Mouse (Mus musculus) cortical plate, adult 2 months (tissue): Measurements from ENCODE around the gene Ube2q2. TPM values are rescaled to one million over a fixed set of nuclear protein-coding genes. Genes with fewer than 3 reads are reported as not detected.
"Not testable (repeated sequence)": the region's sequence is repeated elsewhere in the genome, so short reads cannot be mapped to it uniquely, and the experiment has no call there.

Source experiments
- H3K27ac ChIP-seq: fragments of 200-500 bp; 2 replicates; pipeline ENCODE4 v1.5.1; 2012; ENCODE audit warnings: low read length, control low read depth, inconsistent platforms; ENCODE audit not compliant: insufficient read depth
- H3K4me1 ChIP-seq: fragments of 200-500 bp; 2 replicates; pipeline ENCODE4 v1.6.1; 2011; ENCODE audit warnings: low read length; ENCODE audit not compliant: control insufficient read depth, insufficient read depth
- H3K4me3 ChIP-seq: fragments of 200-500 bp; 2 replicates; pipeline ENCODE4 v1.5.1; 2011; ENCODE audit warnings: mild to moderate bottlenecking, low read length, control low read depth; ENCODE audit not compliant: insufficient read depth
- CTCF ChIP-seq: fragments of 200-500 bp; IDR thresholded peaks from 2 replicates; pipeline ENCODE4 v1.5.1; 2011; ENCODE audit warnings: mild to moderate bottlenecking, control low read depth, low read length; ENCODE audit not compliant: insufficient read depth; ENCODE audit errors: extremely low read depth
- POLR2A ChIP-seq: fragments of 200-500 bp; IDR thresholded peaks from 2 replicates; pipeline ENCODE4 v1.6.1; 2011; ENCODE audit warnings: mild to moderate bottlenecking, low read length, control low read depth; ENCODE audit not compliant: insufficient read depth; ENCODE audit errors: extremely low read depth
- polyA plus RNA-seq: library from polyadenylated mRNA; depleted of rRNA; stranded (reverse); fragments of >200 nt; gene quantifications from 2 replicates; pipeline ENCODE4 v1.2.3, GENCODE M21; 2012

The Ube2q2 gene
- polyA plus RNA-seq, 1 experiment, result 40.8 TPM

DNA sequence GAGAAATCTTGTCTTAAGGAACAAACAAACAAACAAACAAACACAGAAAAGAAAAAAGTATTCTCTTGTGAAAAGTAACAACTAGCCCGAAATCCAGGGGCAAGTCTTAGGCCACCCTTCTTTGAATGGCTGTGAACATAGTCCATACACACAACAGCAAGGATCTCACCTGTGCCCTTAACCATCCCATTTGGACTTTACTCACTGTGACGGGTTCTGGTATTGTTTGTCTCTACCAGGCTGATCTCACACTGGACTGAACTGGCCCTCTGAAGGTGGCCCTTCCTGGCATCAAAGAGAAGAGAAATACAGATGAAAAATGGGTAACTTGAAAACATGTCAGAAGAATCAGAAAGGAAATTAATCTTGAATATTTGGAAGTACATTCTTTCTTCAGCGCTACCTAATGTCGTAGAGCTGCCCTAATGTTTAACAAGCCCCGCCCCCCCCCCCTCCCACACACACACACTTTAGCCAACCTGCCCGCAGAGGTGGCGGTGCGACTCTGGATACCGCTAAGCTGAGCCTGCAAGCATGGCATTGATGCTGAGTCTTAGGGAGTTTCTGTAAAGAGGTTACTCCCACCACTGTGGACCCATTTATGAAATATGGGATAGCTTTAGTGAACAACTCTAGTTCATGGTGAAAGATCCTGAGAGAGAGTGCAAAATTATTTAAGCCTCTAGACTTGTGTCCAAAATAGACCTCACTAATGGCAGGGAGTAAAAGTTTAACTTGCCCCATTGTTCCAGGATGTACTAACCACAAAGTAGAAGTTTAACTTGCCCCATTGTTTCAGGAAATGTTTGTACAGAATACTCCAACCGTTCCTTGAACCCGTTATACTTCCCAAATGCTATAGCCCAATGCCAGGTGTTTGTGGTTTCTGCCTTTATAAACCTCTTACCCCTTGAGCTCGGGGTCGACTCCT, 87.8 kb downstream of the Ube2q2 start:
- Histone ChIP-seq H3K27ac (no peak overlapping the region), H3K4me3 (no peak overlapping the region), H3K4me1 (no peaks in the 10 kb centered on the region)
- TF ChIP-seq CTCF (no peak), POLR2A (no peak)

DNA sequence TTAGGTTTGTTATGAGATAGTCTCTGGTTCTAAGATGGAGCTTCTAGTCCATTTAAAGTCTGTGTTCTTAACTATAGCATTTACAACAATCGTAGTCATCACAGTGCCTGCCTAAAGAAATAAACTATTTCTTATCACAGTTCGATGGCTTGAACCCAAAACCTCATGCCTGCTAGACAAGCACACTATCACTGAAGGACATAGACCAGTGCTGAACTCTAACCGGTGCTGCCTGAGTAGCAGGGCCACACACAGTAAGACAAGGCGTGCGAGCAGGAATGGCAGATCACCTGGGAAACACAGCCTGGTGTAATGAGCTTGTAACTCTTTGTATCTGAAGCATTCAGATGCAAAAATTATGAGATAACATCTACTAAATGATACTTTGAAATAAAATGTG, 92.2 kb downstream of the Ube2q2 start:
- no peak overlapping the region for H3K27ac ChIP-seq
- H3K4me3 ChIP-seq, result no peak overlapping the region
- no peaks in the 10 kb centered on the region for H3K4me1 ChIP-seq
- no peak for TF ChIP-seq POLR2A
- no peak for TF ChIP-seq CTCF

DNA sequence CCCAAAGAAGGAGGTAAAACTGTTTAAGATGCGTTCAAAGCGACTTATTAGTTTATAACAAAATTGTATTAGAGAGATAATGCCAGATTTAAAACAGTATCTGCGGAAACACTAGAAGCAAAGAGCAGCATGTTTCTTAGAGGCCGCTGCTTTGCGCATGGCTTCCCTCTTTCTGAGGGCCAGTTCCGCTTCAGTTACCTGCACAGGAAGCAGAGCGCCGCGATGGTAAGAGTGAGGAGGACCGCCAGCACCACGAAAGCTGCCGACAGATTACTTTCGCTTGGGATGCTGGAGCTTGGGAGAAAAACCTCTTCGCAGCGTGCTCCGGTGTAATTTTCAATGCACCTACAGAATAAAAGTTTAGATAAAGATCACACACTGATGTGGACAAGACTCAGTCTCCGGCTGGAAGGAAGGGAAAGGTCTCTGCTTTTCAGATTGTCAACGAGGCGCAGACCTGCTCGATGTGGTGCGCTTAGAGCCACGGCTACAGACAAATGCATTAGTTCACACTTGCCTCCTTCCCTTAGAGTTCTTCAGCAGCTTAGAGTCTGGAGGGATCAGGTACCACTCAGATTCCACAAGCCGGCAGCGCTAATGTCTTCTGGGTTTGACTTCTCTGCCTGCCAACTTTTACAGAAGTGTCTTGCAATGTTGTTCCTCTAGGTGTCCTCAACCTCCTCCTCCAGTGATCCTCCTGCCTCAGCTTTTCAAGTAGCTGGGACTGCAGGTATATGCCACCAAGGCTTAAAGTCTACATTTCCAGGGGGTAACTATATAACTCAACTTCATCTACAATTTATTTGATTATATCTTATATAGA, 93.4 kb downstream of the Ube2q2 start:
- TF ChIP-seq CTCF (0 out of 2 replicates have a peak, but pooled peaks have one; percentile 8), POLR2A (no peak)
- Histone ChIP-seq H3K4me3 (no peak overlapping the region), H3K27ac (no peak overlapping the region), H3K4me1 (no peaks in the 10 kb centered on the region)

DNA sequence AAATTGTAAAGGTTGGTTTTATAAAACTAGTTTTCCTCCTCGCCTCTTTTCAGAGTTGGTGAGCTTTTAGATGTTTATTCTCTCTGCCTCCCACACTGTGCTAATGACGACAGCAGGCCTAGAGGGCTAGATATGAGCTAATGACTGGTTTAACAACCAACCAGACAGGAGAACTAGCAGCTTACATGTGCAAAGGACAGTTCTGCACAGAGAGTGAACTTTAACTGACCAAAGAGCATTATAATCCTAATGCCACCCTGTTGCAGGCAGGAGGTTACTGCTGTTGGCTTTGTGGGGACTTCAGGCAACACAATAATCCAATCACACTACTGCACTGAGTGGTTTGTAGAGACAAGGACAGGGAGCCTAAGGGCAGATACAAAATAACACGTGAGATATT, 94.6 kb downstream of the Ube2q2 start:
- H3K4me3 ChIP-seq, result no peak overlapping the region
- H3K27ac ChIP-seq, result no peak overlapping the region
- no peaks in the 10 kb centered on the region for H3K4me1 ChIP-seq
- no peak for TF ChIP-seq CTCF
- no peak for TF ChIP-seq POLR2A

DNA sequence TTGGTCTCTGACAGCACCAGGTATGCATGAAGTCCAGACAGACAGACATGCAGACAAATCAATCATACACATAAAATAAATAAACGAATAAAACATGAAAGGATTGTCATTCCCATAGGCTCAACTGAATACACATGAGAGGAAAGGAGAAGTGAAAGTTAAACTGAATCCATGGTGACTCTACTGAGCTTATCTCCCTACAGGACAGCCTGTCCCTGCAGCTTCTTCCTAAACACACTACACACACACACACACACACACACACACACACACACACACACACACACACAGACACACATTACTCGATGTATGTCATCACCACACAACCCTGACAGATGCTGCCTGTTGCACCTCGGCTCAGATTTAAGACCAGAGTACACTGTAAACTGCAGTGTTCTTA, 95.4 kb downstream of the Ube2q2 start:
- no peak overlapping the region for H3K27ac ChIP-seq
- no peak overlapping the region for H3K4me3 ChIP-seq
- TF ChIP-seq POLR2A (no peak), CTCF (no peak)
- H3K4me1 ChIP-seq, result no peaks in the 10 kb centered on the region

DNA sequence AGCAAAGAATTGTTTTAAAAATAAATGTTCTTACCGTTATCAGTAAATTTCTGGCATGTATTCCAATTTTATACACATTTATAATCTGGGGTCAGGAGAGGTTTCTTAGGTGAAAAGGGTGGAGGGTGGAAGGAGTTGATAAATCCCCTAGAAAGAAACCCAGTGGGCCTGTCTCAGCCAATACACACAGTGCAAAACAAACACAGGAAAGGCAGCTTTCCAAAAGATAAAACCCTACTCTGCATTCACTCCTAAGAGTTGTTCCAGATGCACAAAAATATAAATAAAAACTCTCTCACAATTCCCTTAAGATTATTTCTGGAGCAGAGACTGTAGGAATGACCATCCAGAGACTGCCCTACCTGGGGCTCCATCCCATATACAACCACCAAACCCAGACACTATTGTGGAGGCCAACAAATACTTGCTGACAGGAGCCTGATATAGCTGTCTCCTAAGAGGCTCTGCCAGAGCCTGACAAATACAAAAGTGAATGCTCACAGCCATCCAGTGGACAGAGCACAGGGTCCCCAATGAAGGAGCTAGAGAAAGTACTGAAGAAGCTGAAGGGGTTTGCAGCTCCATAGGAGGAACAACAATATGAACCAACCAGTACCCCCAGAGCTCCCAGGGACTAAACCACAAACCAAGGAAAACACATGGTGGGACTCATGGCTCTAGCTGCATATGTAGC, 96.5 kb downstream of the Ube2q2 start:
- not testable (repeated sequence) for H3K4me1 ChIP-seq, H3K27ac ChIP-seq

DNA sequence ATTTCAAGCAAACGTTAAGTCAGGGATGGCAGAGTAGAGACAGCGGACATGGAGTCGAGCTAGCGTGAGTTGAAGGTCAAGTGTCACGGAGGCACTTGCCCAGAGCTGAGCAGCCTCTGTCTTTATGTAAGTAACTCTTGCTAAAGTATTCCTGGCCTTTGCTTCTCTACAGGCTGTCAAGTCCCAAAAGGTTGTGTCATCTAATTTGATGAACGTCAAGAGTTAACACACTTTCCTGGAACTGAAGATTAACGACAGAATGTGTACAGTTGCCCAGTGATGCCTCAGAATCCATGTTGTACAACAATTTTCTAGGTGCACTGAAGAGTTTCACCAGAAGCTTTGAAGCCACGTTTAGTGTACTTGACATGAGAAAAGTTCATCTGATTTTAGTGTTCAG, 97.8 kb downstream of the Ube2q2 start:
- no peak overlapping the region for H3K27ac ChIP-seq
- no peaks in the 10 kb centered on the region for H3K4me1 ChIP-seq
- H3K4me3 ChIP-seq, result no peak overlapping the region
- TF ChIP-seq CTCF, result no peak
- no peak for TF ChIP-seq POLR2A

More for the DNA sequence above, 96.5 kb downstream of the Ube2q2 start:
- not testable (repeated sequence) for H3K4me3 ChIP-seq

DNA sequence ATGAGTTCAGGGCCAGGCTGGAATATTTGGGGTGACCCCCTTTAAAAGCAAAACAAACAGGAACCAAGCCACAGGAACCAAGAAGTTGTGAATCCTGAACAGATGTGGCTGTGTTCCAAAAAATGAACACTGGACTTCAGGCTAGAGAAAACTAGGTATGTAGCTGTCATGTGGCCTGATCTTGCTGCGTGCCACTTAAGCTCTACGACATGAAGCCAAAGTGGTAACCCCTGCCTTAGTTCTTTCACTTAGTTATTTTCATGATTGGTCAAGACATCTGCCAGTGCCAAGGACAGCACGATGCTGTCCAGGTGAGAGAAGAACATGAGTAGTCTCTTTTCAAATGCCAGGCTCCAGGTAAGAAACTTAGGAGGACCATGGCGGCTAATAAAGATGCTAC, 98.3 kb downstream of the Ube2q2 start:
- Histone ChIP-seq H3K4me3 (no peak overlapping the region), H3K4me1 (no peaks in the 10 kb centered on the region), H3K27ac (no peak overlapping the region)
- TF ChIP-seq POLR2A, result no peak
- no peak for TF ChIP-seq CTCF

DNA sequence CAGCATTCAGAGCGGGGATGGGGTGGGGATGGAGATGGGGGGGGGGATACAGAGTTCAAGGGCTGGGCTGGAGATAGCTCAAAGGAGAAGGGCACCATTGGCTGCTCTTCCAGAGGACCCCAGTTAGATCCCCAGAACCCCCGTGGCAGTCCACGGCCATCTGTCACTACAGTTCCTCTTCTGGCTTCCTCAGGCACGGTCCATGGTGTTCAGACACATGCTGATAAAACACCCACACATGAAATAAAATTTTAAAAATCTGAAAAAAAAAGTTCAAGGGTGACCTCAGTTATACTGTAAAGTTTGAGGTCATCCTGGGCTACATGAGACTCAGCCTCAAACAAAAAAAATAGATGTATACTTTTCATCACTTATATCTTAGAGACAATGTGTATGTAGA, 99.8 kb downstream of the Ube2q2 start:
- H3K4me1 ChIP-seq, result no peaks in the 10 kb centered on the region
- H3K4me3 ChIP-seq, result no peak overlapping the region

More for the DNA sequence above, 99.8 kb downstream of the Ube2q2 start:
- H3K27ac ChIP-seq, result no peak overlapping the region
- TF ChIP-seq POLR2A (no peak), CTCF (no peak)
